Mouse (Mus musculus) duodenum, adult 2 months (tissue): ENCODE results near the gene S100g. TPM values are rescaled to one million over a fixed set of nuclear protein-coding genes. Genes with fewer than 3 reads are reported as not detected.

Experiments
- polyA plus RNA-seq: library from polyadenylated mRNA; depleted of rRNA; stranded (reverse); fragments of >200 nt; gene quantifications from 2 replicates; pipeline ENCODE4 v1.2.3, GENCODE M21; 2012; ENCODE audit warnings: low replicate concordance; rRNA removed

S100g gene
- 0.32 and 177 TPM in 2 replicates for polyA plus RNA-seq

DNA sequence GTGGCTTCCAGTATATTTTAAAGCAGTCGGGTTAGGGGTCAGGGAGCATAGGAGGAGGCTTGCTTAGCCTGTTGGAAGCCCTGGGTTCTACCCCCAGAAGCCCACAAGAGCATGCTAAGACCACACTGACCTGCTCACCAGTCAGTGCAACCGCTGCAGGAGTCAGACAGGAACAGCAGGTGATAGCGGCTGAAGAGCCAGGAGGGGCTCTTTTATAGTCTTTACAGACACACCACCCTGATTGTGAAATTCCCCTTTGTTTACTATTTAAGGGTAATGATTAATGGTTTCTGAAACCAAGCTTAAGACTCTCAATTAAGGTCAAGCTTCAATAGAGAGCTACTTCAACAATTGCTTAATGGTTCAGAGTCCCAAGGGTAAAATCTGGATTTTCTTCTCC, at the start of gene S100g:
Gene S100g (minus strand): TSS at position 217 of the 400 bp plus-strand sequence.

Other genes starting within 250 kb of the S100g start
- gene Rbbp7, start 204.2 kb downstream of the S100g start, polyA plus RNA-seq = 12.3 and 13.8 TPM in 2 replicates
- 0.59 and 0.92 TPM in 2 replicates for gene Txlng, start 135.1 kb downstream of the S100g start, polyA plus RNA-seq
- 3.2 and 6.6 TPM in 2 replicates for gene Syap1, start 76.2 kb downstream of the S100g start, polyA plus RNA-seq
- gene Ctps2, start 63.4 kb downstream of the S100g start, polyA plus RNA-seq = 1.1 and 1.3 TPM in 2 replicates